Mouse (Mus musculus): Measurements from ENCODE around the gene Ppm1e.

GRCm38 (mm10) chr11:87268803-87269202 lies 90.0 kb downstream of the Ppm1e start:
- TF ChIP-seq GATA1 (IDR thresholded peaks at IDR 0.05; ENCODE audit: borderline replicate concordance, low read length) (no peak), FLI1 (IDR thresholded peaks at IDR 0.05; ENCODE audit: low read length) (no peak)

All from megakaryocyte, embryonic 14.5 days (primary cell).